Mouse (Mus musculus) frontal cortex, postnatal 14 days (tissue): ENCODE data around the gene Rnf222.

ENCODE experiments used
- DNase-seq, 2 experiments: peaks; one replicate each; pipeline ENCODE4 v3.0.0; 2022; ENCODE audit warnings: low spot score in 2 of 2

Rnf222 gene

DNA sequence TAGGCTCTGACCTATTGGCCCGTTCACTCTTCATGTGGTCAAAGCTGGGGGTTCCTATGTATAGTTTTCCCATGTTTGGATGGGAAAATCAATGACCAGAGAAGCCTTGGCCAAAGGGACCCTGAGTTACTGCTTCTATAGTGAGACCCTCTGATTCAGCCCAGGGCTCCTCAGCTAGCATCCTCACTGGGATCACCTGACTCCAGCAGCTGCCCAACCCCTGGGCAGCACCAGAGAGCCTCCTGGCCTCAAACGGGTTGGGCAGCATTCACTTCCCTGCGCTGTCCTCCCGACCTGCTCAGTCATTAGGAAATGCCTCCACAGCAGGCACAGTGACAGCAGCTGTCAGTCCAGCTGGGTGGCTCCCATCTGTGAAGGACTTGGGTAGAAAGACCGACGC lies at the start of gene Rnf222:
Gene Rnf222, plus strand, starts transcription at position 301 of the 400 bp plus-strand sequence.
- DNase-seq: no peak

DNA sequence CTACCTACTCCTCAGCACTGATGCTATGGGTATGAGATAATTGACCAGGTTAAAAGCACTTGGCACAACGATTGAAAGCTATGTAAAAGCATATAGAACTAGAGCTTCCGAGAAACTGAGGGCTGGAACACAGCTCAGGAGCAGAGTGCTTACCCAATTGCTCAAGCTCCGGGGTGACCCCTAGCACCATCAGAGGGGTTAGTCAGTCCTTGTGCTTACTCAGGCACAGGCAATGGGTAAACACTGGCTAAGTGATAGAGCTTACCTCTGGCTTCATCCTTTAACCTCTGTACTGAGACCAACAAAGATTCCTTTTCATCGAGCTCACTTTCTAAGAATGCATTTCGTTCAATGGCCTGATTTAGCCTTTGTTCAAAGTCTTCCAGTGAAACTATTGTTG lies 48.7 kb upstream of the Rnf222 start:
- no peak for DNase-seq

DNA sequence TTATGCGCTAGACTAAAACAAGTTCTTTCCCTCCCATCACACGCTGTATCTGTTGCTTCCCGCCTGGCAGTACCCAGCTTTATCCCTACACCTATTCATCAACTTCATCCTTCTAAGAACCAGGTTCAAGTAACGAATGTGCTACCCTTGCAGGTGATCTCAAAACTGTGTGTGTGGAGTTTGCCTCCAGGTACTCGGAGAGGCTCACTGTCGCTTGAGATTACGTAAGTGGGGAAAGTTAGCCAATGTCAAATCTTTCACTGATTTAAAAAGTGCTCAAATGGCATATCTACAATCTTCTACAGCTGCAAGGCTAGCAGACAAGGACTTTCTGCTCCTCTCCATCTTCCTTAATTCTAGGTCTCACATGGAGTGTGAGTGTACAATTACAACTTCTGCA lies 37.5 kb upstream of the Rnf222 start:
- no peak for DNase-seq

DNA sequence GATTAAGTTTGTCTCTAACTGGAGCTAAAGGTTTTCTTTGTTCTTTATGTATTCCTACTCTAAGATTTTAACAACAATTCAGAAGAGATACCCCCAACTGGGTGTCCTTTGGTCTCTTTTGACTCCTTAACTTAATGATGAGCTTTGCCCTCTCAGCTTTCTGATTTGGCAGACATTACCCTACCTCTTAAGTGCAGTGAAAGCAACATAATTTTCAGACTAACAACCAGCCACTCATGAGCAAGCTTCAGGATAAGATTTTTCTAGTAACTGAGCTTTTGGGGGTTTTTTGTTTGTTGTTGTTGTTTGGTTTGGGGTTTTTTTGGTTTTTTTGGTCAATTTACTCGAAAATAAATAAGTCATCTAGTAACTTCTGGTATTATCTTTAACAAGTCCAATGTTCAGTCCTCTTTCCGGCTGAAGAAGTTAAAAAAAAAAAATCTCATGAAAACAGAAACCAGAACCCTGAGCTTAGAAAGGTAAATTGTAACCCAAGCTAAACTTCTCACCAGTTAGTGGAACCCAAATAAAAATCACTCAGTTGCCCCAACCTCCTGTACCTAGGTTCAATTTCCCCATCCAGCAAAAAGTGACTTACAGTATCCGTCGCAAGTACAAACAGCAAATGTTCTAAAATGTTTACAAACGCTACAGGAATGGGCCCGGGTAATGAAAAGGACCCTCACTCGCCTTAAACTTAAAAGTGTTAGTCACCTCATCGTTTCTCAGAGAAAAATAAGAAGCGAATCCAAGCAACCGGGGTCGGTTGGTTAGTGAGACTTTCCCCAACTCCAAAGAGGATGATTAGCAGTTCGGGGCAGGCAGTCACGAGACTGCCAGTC lies 36.5 kb upstream of the Rnf222 start:
- no peak for DNase-seq

DNA sequence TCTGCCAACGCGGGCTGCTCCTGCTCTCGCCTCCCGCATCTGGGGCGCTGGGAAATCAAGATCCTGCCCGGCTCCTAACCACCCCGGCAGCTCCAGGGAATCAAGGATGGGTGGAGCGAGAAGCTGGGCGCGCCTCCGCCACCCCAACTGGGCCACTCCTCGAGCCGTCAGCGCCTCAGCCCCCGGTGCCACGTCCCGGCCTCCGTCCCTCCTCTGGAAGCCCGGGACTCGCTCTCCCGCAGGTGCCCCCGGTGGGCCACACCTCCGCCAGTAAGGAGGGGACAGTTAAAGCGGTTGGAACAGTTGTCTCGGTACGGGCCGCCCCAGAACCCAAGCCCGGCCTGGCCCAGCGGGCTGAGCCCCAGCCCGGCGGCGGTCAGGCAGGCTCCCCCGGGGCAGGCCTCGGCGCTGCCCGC lies 35.9 kb upstream of the Rnf222 start:
- peak in 1 of 2 experiments; percentile 41 for DNase-seq

DNA sequence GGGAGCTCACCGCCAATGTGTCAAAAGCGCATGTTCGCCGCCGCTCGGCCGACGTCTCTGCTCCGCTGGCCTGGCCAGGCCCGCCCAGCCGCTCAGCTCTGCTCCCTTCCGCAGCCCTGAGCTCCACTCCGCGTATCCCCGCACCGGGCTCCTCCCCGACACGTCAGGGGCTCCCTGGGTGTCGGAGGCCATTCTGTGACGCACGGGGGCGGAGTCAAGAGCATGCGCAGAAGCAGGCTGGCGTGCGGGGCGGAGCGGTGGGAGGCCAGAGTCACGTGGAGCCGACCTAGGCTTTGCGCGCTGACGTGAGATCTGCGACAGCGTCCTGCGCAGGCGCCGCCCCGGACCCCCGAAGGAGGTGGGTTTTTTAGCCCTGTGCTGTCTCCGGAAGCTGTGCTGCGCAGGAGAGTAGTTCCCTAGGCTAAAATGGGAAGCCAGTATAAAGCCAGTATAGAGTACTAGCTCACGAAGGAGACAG lies 35.4 kb upstream of the Rnf222 start:
- DNase-seq: peak; percentile 99 to 100

DNA sequence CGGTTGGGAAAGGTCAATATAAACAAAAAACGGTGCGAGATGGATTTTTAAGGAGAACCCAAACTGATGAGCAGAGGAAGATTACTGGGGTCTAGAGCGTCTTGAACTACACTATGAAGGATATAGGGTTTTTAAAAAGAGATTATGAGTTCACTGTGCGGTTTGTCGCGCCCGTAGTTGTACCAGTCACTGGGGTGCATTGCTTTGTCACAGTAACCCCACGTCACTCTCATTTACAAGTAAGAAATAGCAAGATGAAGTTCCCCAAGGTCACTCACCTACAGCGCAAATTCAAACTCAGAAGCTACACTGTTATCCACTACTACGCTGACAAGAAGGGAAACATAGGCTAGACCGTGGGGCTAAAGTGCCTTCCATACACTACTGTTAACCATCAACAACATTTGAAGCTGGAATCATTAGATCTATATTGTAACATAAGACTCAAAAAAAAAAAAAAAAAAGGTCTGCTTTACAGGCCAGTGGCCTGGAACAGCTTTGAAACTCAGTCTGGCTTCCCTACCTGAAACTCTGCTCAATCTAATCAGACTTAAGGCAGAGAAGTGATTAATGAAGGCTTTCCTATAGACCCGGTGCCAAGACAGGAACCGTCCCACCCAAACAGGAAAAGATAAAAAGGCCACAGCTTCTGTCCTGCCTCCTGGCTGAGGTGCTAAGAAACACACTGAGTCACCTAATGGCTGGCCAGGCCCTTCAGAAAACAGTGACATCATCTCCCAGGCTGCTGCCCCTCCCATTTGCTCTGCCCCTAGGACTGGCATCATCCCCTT lies 34.5 kb upstream of the Rnf222 start:
- no peak for DNase-seq

DNA sequence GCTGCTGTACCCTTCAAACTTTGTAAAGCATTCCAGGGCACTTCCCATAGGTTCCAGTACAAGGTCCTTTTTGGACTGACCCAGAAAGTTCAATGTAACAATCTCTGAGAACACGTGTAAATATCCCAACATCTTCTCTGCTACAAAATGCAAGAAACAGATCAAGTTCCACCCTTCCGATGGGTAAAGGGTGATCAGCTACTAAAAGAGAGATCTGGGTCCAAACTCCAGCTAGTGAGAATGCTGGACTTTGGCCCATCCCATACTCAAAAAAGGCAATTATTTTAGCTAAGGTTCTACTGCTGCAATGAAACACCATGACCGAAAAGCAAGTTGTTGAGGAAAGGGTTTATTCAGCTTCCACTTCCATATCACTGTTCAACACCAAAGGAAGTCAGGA lies 33.7 kb upstream of the Rnf222 start:
- DNase-seq: no peak

DNA sequence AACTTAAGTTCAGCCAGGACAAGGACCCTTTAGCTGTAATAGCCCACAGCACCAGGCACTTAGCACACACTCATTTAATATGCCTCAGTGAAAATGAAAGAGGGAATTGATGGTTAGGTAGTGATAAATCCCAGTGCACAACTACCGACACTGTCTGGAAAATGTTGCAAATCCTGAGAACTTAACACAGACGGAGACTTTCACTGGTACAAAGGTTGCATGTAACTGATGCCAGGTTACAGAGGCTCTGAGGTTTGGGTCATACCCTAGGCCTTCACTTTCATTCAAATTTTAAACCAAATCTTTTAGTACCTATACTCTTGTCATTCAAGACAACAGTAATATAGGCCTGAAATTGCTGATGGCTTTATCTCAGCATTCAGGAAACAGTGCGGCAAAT lies 31.0 kb upstream of the Rnf222 start:
- no peak for DNase-seq

DNA sequence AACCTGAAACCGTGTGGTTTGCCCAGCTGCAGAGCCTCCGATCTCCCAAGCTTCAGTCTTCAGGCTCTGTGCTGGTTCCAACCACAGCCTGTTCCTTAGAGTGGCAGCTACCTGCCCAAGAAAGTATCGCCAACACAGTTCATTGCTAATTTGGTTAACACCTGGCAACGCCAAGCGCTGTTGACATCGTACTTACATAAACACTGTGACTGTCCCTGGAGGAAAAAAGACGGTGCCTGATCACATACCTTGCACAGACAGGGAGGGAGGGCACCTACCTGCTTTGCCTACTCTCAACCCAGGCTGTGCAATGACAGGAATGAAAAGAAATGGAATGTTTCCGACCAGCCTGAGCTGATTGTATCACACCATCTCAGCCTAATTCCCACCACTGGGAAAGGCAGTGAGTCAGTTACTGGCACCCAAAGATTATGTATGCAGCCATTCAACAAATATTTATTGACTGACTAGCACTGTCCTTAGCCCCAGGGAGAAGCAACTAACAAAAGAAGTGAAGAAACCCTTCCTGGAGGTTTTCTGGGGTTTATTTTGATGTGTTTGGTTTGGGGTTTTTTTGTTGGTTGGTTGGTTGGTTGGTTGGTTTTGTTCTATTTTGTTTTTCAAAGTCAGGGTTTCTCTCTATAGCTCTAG lies 28.3 kb upstream of the Rnf222 start:
- DNase-seq: no peak

DNA sequence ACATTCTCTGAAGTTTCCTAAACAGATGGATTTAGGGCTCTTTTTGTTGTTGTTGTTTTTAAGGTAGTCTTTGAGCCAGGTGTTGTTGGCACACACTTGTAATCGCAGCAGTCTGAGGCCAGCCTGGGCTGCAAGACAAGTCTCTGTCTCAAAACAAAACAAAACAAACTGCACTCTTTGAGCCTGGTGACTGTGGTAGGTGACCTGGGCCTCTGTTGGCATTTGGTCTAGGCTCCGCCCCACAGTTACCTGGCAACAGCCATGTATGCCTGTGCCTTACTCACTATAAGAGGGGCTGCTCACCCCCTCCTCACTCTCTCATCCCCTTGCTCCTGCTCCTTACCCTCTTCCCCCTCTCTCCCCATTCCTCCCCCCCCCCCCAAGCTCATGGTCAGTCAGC lies 26.1 kb upstream of the Rnf222 start:
- DNase-seq: no peak

DNA sequence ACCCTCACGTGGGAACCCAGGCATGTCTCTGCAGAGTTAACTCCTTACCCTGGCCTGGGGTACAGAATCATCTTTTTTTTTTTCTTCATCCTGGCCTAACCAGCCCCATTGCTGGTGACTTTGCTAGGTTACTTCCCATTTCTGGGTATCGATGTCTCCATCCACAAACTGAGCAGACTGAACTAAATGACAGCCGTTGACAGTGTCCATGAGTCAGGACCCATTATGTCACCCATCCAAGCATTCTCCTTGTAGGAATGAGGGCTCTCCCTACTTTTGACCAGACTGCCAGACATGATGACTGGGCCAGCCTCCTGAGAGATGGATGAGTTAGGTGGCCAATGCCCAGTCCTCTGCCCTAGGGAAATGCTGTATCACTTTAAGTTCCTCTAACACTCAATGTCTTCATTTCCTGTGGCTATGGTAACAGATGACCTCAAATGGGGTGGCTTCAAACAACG lies 24.7 kb upstream of the Rnf222 start:
- no peak for DNase-seq

DNA sequence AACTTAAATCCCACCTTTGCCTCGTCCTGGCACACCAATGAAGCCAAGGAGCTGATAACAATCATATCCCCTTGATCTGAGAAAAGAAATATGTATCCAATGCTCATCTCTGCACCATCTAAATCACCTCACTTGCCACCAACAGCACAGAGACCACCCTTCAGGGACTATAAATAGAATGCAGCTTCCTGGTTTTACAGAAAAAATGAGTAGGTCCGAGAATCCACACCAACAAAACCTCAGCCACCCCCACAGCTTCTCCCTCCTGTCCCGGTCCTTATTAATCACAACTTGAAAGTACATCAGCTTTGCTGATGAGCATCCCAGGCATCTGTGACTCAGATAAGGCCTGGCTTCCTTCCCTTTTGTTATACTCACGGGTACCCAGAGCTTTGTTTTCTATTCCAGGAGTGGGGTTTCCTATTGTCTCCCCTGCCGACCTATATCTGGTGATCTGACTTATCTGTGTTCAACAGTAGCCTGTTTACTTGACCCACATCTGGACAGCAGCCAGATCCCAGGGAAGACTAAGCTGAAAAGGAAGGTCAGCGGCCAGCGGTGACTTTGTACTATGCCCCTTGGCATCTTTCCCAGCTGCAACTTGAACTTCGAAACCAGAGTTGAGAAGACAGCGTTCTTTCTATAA lies 23.7 kb upstream of the Rnf222 start:
- DNase-seq: peak in 1 of 2 experiments; percentile 17

DNA sequence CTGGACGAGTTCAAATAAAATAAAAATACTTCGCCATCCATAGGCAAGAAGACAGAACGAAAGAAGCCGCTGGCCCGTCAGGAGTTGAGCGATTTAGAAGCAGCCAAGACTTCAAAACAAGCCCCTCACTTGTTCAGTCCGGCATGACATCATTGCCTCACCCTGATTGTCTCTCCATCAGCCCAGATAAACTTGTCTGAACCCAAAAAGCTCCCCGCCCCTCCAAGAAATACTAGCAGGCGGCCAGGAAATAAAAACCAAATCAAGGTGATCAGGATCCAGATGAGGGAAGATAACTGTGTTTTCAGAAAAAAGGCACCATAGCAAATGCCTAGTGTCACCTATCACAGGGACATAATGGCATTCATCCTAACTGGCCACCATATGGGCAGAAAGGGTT lies 17.1 kb upstream of the Rnf222 start:
- no peak for DNase-seq

DNA sequence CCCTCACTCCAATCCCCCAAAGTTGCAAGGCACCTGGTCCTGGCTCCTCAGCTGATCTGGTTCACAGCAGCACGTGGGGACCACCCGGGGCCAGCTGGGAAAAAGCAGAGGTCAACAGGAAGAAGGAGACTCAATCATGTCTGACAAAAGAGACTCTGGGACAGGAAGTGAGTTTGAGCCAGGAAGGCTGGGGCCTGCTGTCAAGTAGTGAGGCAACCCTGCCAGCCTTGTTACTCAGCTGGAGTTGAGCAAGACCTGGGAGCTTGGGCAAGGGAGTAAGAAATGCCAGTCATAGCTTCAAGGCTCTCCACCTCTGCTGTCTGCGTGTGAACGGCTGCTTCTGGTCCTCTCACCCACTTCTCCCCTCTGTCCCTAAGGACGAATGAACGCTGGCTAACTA lies 16.6 kb upstream of the Rnf222 start, which contains the start of gene Ndel1:
Gene Ndel1, minus strand, starts transcription at position 111 of the 400 bp plus-strand sequence.
- no peak for DNase-seq

DNA sequence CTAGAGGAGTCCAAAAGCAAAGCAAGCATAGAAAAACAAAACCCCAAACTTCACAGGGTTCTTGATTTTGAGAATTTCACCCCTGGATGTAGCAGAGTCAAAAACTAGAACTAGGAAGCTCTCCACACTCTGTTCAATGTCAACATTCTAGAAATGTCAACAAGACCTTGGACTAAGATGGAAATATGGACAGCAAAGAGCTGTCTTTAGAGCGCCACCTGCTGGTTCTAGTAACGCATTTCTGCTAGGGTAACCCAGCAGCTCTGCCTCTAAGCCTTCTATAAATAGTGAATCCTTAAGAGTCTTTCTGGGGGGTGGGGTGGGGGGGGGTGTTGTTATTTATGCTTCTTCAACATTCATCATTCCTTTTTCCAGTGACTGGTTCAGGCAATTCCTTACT lies 13.5 kb upstream of the Rnf222 start:
- peak in 1 of 2 experiments; percentile 39 for DNase-seq

DNA sequence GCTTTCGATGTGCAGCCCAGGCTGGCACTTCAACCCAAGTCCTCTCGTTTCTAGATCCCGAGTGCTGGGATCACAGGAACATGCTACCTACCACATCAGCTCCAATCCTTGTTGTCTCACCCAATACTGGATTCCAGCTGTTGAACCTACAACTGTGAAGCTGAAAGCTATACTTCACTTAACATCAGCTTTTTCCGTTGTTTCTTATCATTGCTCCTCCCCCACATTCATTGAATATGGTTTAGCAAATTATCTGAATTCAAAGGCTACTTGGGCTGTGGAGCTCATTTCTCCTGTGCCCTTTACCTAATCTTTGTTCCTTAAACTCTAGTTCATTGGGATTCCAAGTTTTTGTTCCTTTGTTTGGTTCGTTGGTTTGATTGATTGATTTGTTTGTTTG lies 9.5 kb upstream of the Rnf222 start:
- DNase-seq: no peak

DNA sequence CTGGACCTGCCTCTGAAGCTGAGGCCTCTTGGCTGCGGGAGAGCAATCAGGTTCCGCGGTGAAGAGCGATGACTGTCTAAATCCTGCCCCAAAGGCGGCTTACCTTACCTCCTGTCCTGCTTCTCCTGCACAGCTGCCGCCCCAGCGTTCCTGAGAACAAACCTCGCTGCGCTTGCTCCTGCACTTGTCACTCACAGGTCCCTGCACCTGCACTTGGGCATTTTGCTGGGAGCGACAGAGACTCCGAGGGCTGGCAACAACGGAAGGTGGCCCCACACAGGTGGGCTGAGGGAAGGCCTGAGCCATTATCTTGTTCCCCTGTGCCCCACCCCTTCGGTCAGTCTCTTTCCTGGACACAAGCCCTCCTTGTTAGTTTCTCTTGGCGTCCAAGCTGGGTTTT lies 6.2 kb upstream of the Rnf222 start:
- no peak for DNase-seq

DNA sequence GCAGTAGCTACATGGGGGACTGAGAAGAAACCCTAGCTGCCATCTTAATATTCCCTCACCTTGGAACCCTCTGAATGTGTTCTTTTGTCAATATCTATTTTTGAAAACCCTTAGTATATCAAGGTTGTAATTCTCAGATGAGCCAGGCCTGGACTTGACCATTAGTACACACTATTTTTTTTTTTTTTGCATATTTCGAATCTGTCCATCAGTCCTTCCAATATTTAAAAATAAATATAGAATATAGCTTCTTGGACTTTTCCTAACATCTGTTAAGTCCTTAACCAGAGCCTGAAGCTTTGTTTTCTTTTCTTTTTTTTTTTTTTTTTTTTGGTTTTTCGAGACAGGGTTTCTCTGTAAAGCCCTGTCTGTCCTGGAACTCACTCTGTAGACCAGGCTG lies 4.5 kb upstream of the Rnf222 start:
- no peak for DNase-seq

DNA sequence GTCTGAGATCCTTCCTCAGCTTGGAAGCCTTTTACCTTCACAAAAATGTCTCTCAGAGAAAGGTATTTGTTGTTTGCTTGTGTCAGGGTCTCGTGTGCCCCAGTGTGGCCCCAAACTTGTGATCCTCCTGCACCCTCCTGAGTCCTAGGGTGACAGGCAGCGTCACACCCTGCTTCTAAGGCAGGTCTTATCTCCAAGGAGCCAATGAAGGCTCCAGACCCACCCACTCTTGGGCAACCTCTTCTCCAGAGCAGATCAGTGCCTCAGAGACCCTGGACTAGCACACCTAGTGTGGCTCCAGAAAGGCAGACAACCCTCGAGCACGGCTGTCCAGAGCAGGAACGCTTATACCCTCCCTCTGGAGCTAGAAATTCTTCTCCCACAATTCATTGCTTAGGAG lies 4.0 kb upstream of the Rnf222 start:
- DNase-seq: no peak

DNA sequence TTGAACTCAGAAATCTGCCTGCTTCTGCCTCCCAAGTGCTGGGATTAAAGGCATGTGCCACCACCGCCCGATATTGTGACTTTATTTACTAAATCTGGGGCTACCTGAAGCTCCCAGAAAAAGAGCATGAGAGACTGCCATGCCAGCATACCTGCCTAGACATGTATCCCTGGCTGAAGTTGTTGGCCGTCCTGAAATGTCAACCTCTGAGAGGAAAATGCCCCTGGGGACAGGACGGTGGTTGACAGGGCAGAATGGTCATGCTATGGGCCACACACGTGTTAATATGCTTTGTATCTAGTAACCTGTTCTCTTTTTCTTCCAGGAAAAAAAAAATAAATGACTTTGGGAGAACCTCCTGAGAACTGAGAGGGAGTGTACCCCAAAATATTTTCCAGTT lies 2.3 kb upstream of the Rnf222 start:
- DNase-seq: no peak

DNA sequence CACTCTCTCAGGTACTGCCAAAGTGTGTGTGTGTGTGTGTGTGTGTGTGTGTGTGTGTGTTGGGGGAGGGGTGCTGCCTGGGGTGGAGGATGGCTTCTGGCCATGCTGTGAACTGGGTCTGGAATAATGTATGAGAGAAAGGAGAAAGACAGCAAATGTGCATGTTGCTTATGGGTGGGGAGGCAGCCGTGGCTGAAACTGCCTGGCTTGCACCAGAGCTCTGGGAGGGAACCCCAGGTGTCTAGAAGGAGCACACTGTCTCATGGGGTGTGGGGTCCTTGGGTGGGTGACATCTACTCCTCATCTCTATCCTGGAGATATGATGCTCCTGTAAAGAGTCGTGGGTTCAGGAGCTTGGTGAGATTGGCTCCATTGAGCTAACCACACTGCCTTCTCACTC lies 300 bp downstream of the Rnf222 start:
- no peak for DNase-seq
